Mouse (Mus musculus) MEL (cell line): ENCODE measurements around the gene Sorbs1. TPM values are rescaled to one million over a fixed set of nuclear protein-coding genes. Genes with fewer than 3 reads are reported as not detected.
A peak's percentile ranks its signal among the peaks of the same experiment; 100 is the strongest.

Experiments used
- DNase-seq: peaks from one replicate; pipeline ENCODE4 v3.0.0; 2011; ENCODE audit warnings: low read depth, low spot score
- H3K27ac ChIP-seq: 2 replicates; pipeline ENCODE4 v1.5.1; 2012; ENCODE audit warnings: low read depth, mild to moderate bottlenecking, control low read depth, low read length, moderate library complexity; ENCODE audit not compliant: control insufficient read depth
- H3K27me3 ChIP-seq, 2 experiments: fragments of 150-350 bp in 1 of 2; sonication (generic) in 1 of 2; 2 replicates each; pipeline ENCODE4 v1.6.1; 2012; ENCODE audit warnings: low read length in 2 of 2, mild to moderate bottlenecking in 2 of 2, improper control_type of control experiment in 1 of 2, moderate library complexity in 1 of 2; ENCODE audit not compliant: insufficient read depth in 2 of 2, control insufficient read depth in 1 of 2
- H3K36me3 ChIP-seq, 2 experiments: 2 replicates each; pipeline ENCODE4 v1.6.1; 2012 to 2014; ENCODE audit warnings: low read length in 2 of 2, improper control_type of control experiment in 1 of 2, inconsistent platforms in 1 of 2, mild to moderate bottlenecking in 1 of 2; ENCODE audit not compliant: insufficient read depth in 2 of 2, control insufficient read depth in 1 of 2
- H3K4me1 ChIP-seq, 2 experiments: fragments of 150-350 bp in 1 of 2; sonication (generic) in 1 of 2; 2 replicates each; pipeline ENCODE4 v1.6.1; 2012; ENCODE audit warnings: low read length in 2 of 2, improper control_type of control experiment in 1 of 2, mild to moderate bottlenecking in 1 of 2; ENCODE audit not compliant: insufficient read depth in 2 of 2, control insufficient read depth in 1 of 2
- H3K4me3 ChIP-seq, 2 experiments: fragments of 150-350 bp in 1 of 2; sonication (generic) in 1 of 2; 2 replicates each; pipeline ENCODE4 v1.5.1; 2012; ENCODE audit warnings: low read depth in 2 of 2, low read length in 2 of 2, mild to moderate bottlenecking in 2 of 2, moderate library complexity in 2 of 2, control low read depth in 1 of 2, improper control_type of control experiment in 1 of 2; ENCODE audit not compliant: control insufficient read depth in 1 of 2, insufficient read depth in 1 of 2
- H3K79me2 ChIP-seq: 2 replicates; pipeline ENCODE4 v1.6.1; 2012; ENCODE audit warnings: mild to moderate bottlenecking, low read length, moderate library complexity; ENCODE audit not compliant: control insufficient read depth, poor library complexity, insufficient read depth
- H3K9ac ChIP-seq: 2 replicates; pipeline ENCODE4 v1.6.1; 2012; ENCODE audit warnings: low read depth, mild to moderate bottlenecking, control low read depth, low read length, moderate library complexity; ENCODE audit not compliant: control insufficient read depth, poor library complexity, severe bottlenecking
- H3K9me3 ChIP-seq: fragments of 150-350 bp; sonication (generic); replicated peaks from 2 replicates; pipeline ENCODE4 v1.6.1; 2012; ENCODE audit warnings: mild to moderate bottlenecking, low read length, improper control_type of control experiment, moderate library complexity; ENCODE audit not compliant: insufficient read depth
- BHLHE40 ChIP-seq: IDR thresholded peaks from 2 replicates; pipeline ENCODE4 v1.6.1; 2012; ENCODE audit warnings: low read depth, mild to moderate bottlenecking, inconsistent platforms, low read length, improper control_type of control experiment, borderline replicate concordance
- CHD1 ChIP-seq: IDR thresholded peaks from 2 replicates; pipeline ENCODE4 v1.6.1; 2012; ENCODE audit warnings: low read depth, mild to moderate bottlenecking, inconsistent platforms, low read length, improper control_type of control experiment
- CTCF ChIP-seq, 3 experiments: IDR thresholded peaks in 2 of 3; conservative IDR thresholded peaks in 1 of 3; 2 replicates each; pipeline ENCODE4 v1.5.1; 2011 to 2012; ENCODE audit warnings: low read length in 3 of 3, low read depth in 2 of 3, mild to moderate bottlenecking in 2 of 3, improper control_type of control experiment in 1 of 3, inconsistent platforms in 1 of 3, mixed read lengths in 1 of 3, moderate library complexity in 1 of 3; ENCODE audit not compliant: control insufficient read depth in 1 of 3, insufficient read depth in 1 of 3, poor library complexity in 1 of 3, severe bottlenecking in 1 of 3
- ELF1 ChIP-seq: IDR thresholded peaks from 2 replicates; pipeline ENCODE4 v1.6.1; 2014; ENCODE audit warnings: low read depth, mild to moderate bottlenecking, inconsistent platforms, low read length, improper control_type of control experiment, moderate library complexity
- EP300 ChIP-seq, 2 experiments: IDR thresholded peaks; 2 replicates each; pipeline ENCODE4 v1.6.1; 2011; ENCODE audit warnings: improper control_type of control experiment in 2 of 2, low read length in 2 of 2, low read depth in 1 of 2, mild to moderate bottlenecking in 1 of 2
- GABPA ChIP-seq: IDR thresholded peaks from 2 replicates; pipeline ENCODE4 v1.6.1; 2012; ENCODE audit warnings: low read depth, mild to moderate bottlenecking, inconsistent platforms, low read length, improper control_type of control experiment, moderate library complexity
- GATA1 ChIP-seq: IDR thresholded peaks from 2 replicates; pipeline ENCODE4 v1.6.1; 2011; ENCODE audit warnings: low read depth, low read length, improper control_type of control experiment
- JUND ChIP-seq: IDR thresholded peaks from 2 replicates; pipeline ENCODE4 v1.6.1; 2011; ENCODE audit warnings: low read depth, mild to moderate bottlenecking, improper control_type of control experiment, low read length
- KAT2A ChIP-seq: conservative IDR thresholded peaks from 2 replicates; pipeline ENCODE4 v1.6.1; 2012; ENCODE audit warnings: low read depth, low read length, improper control_type of control experiment, inconsistent platforms
- MAFK ChIP-seq: IDR thresholded peaks from 2 replicates; pipeline ENCODE4 v1.6.1; 2011; ENCODE audit warnings: low read depth, mild to moderate bottlenecking, low read length, improper control_type of control experiment, borderline replicate concordance
- MAX ChIP-seq: IDR thresholded peaks from 2 replicates; pipeline ENCODE4 v1.6.1; 2011; ENCODE audit warnings: low read length, improper control_type of control experiment
- MAZ ChIP-seq: IDR thresholded peaks from 2 replicates; pipeline ENCODE4 v1.6.1; 2012; ENCODE audit warnings: low read depth, mild to moderate bottlenecking, inconsistent platforms, low read length, improper control_type of control experiment
- MEF2A ChIP-seq: IDR thresholded peaks from 2 replicates; pipeline ENCODE4 v1.6.1; 2014; ENCODE audit warnings: low read depth, mild to moderate bottlenecking, inconsistent platforms, low read length, improper control_type of control experiment; ENCODE audit not compliant: poor library complexity, insufficient replicate concordance, severe bottlenecking; ENCODE audit errors: extremely low read depth
- MXI1 ChIP-seq: IDR thresholded peaks from 2 replicates; pipeline ENCODE4 v1.6.1; 2011; ENCODE audit warnings: mild to moderate bottlenecking, low read depth, low read length, improper control_type of control experiment
- MYC ChIP-seq: IDR thresholded peaks from 2 replicates; pipeline ENCODE4 v1.6.1; 2011; ENCODE audit warnings: low read depth, mild to moderate bottlenecking, low read length, improper control_type of control experiment, moderate library complexity
- NELFE ChIP-seq: IDR thresholded peaks from 2 replicates; pipeline ENCODE4 v1.6.1; 2011; ENCODE audit warnings: low read depth, low read length, improper control_type of control experiment
- NRF1 ChIP-seq: IDR thresholded peaks from 2 replicates; pipeline ENCODE4 v1.6.1; 2014; ENCODE audit warnings: low read depth, mild to moderate bottlenecking, inconsistent platforms, low read length, improper control_type of control experiment, moderate library complexity; ENCODE audit not compliant: poor library complexity, insufficient read depth, severe bottlenecking
- POLR2AphosphoS2 ChIP-seq: IDR thresholded peaks from 2 replicates; pipeline ENCODE4 v1.6.1; 2011; ENCODE audit warnings: low read length, improper control_type of control experiment
- POLR2AphosphoS5 ChIP-seq: IDR thresholded peaks from 2 replicates; pipeline ENCODE4 v1.6.1; 2012; ENCODE audit warnings: low read depth, borderline replicate concordance, mild to moderate bottlenecking, inconsistent platforms, low read length, moderate library complexity, mixed read lengths
- RAD21 ChIP-seq: IDR thresholded peaks from 2 replicates; pipeline ENCODE4 v1.6.1; 2011; ENCODE audit warnings: mild to moderate bottlenecking, low read depth, low read length, improper control_type of control experiment
- RCOR1 ChIP-seq: IDR thresholded peaks from 2 replicates; pipeline ENCODE4 v1.6.1; 2012; ENCODE audit warnings: low read depth, mild to moderate bottlenecking, inconsistent platforms, low read length, improper control_type of control experiment
- SIN3A ChIP-seq: IDR thresholded peaks from 2 replicates; pipeline ENCODE4 v1.6.1; 2012; ENCODE audit warnings: low read length, improper control_type of control experiment, inconsistent platforms
- SMC3 ChIP-seq: IDR thresholded peaks from 2 replicates; pipeline ENCODE4 v1.6.1; 2011; ENCODE audit warnings: low read depth, low read length, improper control_type of control experiment
- TBP ChIP-seq: IDR thresholded peaks from 2 replicates; pipeline ENCODE4 v1.8.0; 2011; ENCODE audit warnings: low read depth, low read length, improper control_type of control experiment
- TCF12 ChIP-seq: IDR thresholded peaks from 2 replicates; pipeline ENCODE4 v1.6.1; 2014; ENCODE audit warnings: low read depth, mild to moderate bottlenecking, inconsistent platforms, low read length, improper control_type of control experiment, moderate library complexity
- UBTF ChIP-seq: IDR thresholded peaks from 2 replicates; pipeline ENCODE4 v1.6.1; 2012; ENCODE audit warnings: low read depth, mild to moderate bottlenecking, inconsistent platforms, low read length, improper control_type of control experiment, moderate library complexity, borderline replicate concordance; ENCODE audit not compliant: insufficient read depth
- USF1 ChIP-seq: IDR thresholded peaks from 2 replicates; pipeline ENCODE4 v1.6.1; 2014; ENCODE audit warnings: low read depth, mild to moderate bottlenecking, inconsistent platforms, low read length, improper control_type of control experiment, moderate library complexity
- ZC3H11A ChIP-seq: IDR thresholded peaks from 2 replicates; pipeline ENCODE4 v1.6.1; 2012; ENCODE audit warnings: low read depth, mild to moderate bottlenecking, inconsistent platforms, low read length, improper control_type of control experiment
- ZNF384 ChIP-seq: IDR thresholded peaks from 2 replicates; pipeline ENCODE4 v1.6.1; 2012; ENCODE audit warnings: low read depth, mild to moderate bottlenecking, inconsistent platforms, low read length, improper control_type of control experiment
- polyA plus RNA-seq, 2 experiments: library from polyadenylated mRNA; stranded (reverse) in 1 of 2; unstranded in 1 of 2; fragments of >175 nt in 1 of 2; fragments of >200 nt in 1 of 2; gene quantifications; 2 replicates each; pipeline versions ENCODE4 v1.2.1 to v1.2.4; 2012; ENCODE audit warnings: low replicate concordance in 2 of 2, low read depth in 1 of 2; ENCODE audit not compliant: insufficient read length in 2 of 2, insufficient read depth in 1 of 2, missing spikeins in 1 of 2
- total RNA-seq: library from RNA; depleted of rRNA; stranded (reverse); fragments of 300-350 nt; gene quantifications from 2 replicates; pipeline ENCODE4 v1.2.3, GENCODE M21; 2012

Sorbs1 gene
- total and polyA plus RNA-seq, 3 experiments, result 1.3 to 5.3 TPM; not detected in 1

DNA sequence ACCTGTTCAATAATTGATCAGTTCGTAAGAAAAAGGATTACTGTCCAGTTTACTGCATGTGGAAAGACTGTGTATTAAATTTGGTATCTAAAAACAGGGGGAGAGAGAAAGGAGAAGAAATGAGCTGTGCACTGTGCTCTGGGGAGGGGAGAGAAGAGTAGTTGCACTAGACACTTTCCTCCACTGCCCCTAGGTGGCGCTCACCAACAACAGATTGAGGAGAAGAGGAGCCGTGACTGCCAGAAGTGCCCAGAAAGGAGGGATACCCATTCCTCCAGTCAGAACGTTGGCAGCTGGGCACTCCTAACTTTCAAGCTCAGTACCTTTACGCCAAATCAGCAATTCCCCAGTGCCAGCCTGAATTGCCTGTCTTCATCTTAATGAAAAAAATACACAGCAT is 170.6 kb downstream of the Sorbs1 start:
- H3K27ac ChIP-seq, result no peak overlapping the region
- no peaks in the 10 kb centered on the region for H3K36me3 ChIP-seq
- DNase-seq, result peak; percentile 81
- no peak overlapping the region for H3K4me3 ChIP-seq
- no peaks in the 10 kb centered on the region for H3K79me2 ChIP-seq
- no peaks in the 10 kb centered on the region for H3K27me3 ChIP-seq
- TF ChIP-seq CHD1, result no peak
- peak; percentile 78 for TF ChIP-seq SMC3
- TF ChIP-seq GATA1, result no peak
- TF ChIP-seq ZC3H11A, result peak; percentile 52
- TF ChIP-seq RAD21, result peak; percentile 88
- TF ChIP-seq POLR2AphosphoS2, result no peak
- 0 out of 2 replicates have a peak, but pooled peaks have one; percentile 11 for TF ChIP-seq ELF1
- no peak for TF ChIP-seq ZNF384
- TF ChIP-seq CTCF (IDR thresholded peaks at IDR 0.05 in 2 of 3, conservative IDR thresholded peaks at IDR 0.05 in 1 of 3; ENCODE audit: control insufficient read depth in 1 of 3, insufficient read depth in 1 of 3, low read depth in 2 of 3, low read length in 3 of 3, poor library complexity in 1 of 3, severe bottlenecking in 1 of 3), result peak; percentile 88 to 92 (median 90)
- TF ChIP-seq, all 39 proteins: peak for 5
- no peaks in the 10 kb centered on the region for H3K4me1 ChIP-seq
- H3K9me3 ChIP-seq, result no peaks in the 10 kb centered on the region
- H3K9ac ChIP-seq, result no peak overlapping the region

DNA sequence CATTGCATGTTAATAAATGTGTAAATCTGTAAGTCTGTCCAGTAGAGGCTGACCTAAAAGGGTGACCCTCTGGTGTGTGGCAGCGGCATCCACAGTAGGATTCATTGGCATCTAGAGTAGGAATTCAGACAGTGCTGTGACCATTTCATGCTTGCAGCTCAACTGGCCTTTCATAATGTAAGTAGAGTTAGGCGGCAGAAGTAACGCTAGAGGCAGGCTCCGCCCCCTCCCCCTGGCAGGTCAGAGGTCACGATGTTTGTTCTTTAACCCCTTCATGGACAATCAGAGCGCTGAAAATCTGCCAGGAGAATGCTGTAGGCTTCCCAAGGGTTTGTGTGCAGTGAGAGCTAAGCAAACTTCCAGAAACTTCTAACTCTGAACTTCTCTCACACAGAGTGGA is 172.4 kb downstream of the Sorbs1 start:
- Histone ChIP-seq H3K4me1 (no peaks in the 10 kb centered on the region), H3K9ac (no peak overlapping the region), H3K27ac (no peak overlapping the region), H3K36me3 (no peaks in the 10 kb centered on the region), H3K4me3 (no peak overlapping the region), H3K27me3 (no peaks in the 10 kb centered on the region), H3K9me3 (no peaks in the 10 kb centered on the region), H3K79me2 (no peaks in the 10 kb centered on the region)
- DNase-seq, result no peak
- TF ChIP-seq POLR2AphosphoS2 (no peak), TCF12 (no peak), GATA1 (no peak), MAZ (no peak), MEF2A (no peak), RCOR1 (no peak), NELFE (no peak), GABPA (no peak), MYC (no peak), USF1 (no peak)

DNA sequence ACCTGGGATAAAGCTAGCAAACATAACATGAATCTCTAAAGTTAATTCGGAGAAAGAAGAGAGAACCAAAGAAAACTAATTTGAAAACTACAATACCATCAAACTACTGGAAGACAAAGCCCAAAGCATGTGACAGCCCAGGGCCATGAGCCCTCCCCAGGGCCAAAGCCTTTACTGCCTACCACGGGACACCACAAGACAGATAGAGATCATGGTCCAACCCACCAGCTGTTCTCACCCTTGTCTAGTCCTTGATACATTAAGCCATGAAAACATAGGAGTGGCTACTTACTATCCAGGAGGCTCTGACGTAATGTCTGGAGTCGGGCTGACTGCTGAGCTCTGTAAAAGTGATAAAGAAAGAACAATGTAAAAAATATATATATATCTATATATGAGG is 176.9 kb downstream of the Sorbs1 start:
- H3K36me3 ChIP-seq, result no peaks in the 10 kb centered on the region
- H3K4me3 ChIP-seq, result no peak overlapping the region
- H3K9me3 ChIP-seq, result no peaks in the 10 kb centered on the region
- DNase-seq, result no peak
- no peaks in the 10 kb centered on the region for H3K79me2 ChIP-seq
- H3K27me3 ChIP-seq, result no peaks in the 10 kb centered on the region
- no peak overlapping the region for H3K9ac ChIP-seq
- H3K27ac ChIP-seq, result no peak overlapping the region
- H3K4me1 ChIP-seq, result no peaks in the 10 kb centered on the region
- TF ChIP-seq SIN3A (no peak), UBTF (no peak), JUND (no peak), MXI1 (no peak), NRF1 (no peak), EP300 (IDR thresholded peaks at IDR 0.05; ENCODE audit: low read depth in 1 of 2, low read length in 2 of 2) (no peak), MAX (no peak), TBP (no peak), BHLHE40 (no peak), CHD1 (no peak), MAFK (no peak), POLR2AphosphoS5 (no peak), KAT2A (no peak), MEF2A (no peak)
